Mouse (Mus musculus) CH12.LX (cell line): ENCODE measurements around the gene Trim44. TPM values are rescaled to one million over a fixed set of nuclear protein-coding genes. Genes with fewer than 3 reads are reported as not detected.

Source experiments
- DNase-seq: peaks from one replicate; pipeline ENCODE4 v3.0.0-alpha.2; 2013; ENCODE audit errors: extremely low read depth
- H3K27ac ChIP-seq: 2 replicates; pipeline ENCODE4 v1.5.1; 2012; ENCODE audit warnings: low read depth, mild to moderate bottlenecking, control low read depth, moderate library complexity; ENCODE audit not compliant: insufficient read depth
- H3K27me3 ChIP-seq: replicated peaks from 2 replicates; pipeline ENCODE3; 2012; ENCODE audit warnings: inconsistent platforms
- H3K36me3 ChIP-seq, 2 experiments: replicated peaks in 1 of 2; 2 replicates each; pipeline versions ENCODE3 to v1.6.1; 2012; ENCODE audit warnings: inconsistent platforms in 1 of 2, low read length in 1 of 2, mild to moderate bottlenecking in 1 of 2, mixed read lengths in 1 of 2, moderate library complexity in 1 of 2; ENCODE audit not compliant: control insufficient read depth in 1 of 2, insufficient read depth in 1 of 2
- H3K4me1 ChIP-seq, 2 experiments: 2 replicates each; pipeline ENCODE4 v1.6.1; 2012; ENCODE audit warnings: inconsistent platforms in 1 of 2, moderate library complexity in 1 of 2; ENCODE audit not compliant: insufficient read depth in 2 of 2, control insufficient read depth in 1 of 2
- H3K4me2 ChIP-seq: 2 replicates; pipeline ENCODE4 v1.6.1; 2012; ENCODE audit warnings: low read depth, mild to moderate bottlenecking, control low read depth; ENCODE audit not compliant: poor library complexity, insufficient read depth, severe bottlenecking
- H3K4me3 ChIP-seq, 3 experiments: fragments of 150-350 bp in 1 of 3; sonication (generic) in 1 of 3; replicated peaks in 1 of 3; 2 replicates each; pipeline versions ENCODE3 to v1.5.1; 2011 to 2012; ENCODE audit warnings: low read depth in 2 of 3, low read length in 2 of 3, mild to moderate bottlenecking in 2 of 3, moderate library complexity in 2 of 3, control low read depth in 1 of 3, improper control_type of control experiment in 1 of 3, inconsistent platforms in 1 of 3, mixed read lengths in 1 of 3; ENCODE audit not compliant: poor library complexity in 1 of 3
- H3K79me2 ChIP-seq: replicated peaks from 2 replicates; pipeline ENCODE4 v1.6.1; 2012; ENCODE audit warnings: mild to moderate bottlenecking, moderate library complexity; ENCODE audit not compliant: control insufficient read depth, poor library complexity, insufficient read depth, severe bottlenecking; ENCODE audit errors: extremely low read depth
- H3K9ac ChIP-seq: 2 replicates; pipeline ENCODE4 v1.6.1; 2012; ENCODE audit warnings: low read depth, mild to moderate bottlenecking, control low read depth, moderate library complexity; ENCODE audit not compliant: insufficient read depth
- H3K9me3 ChIP-seq: replicated peaks from 2 replicates; pipeline ENCODE3; 2012; ENCODE audit warnings: low read length, inconsistent platforms, mixed read lengths
- CHD1 ChIP-seq: IDR thresholded peaks from 2 replicates; pipeline ENCODE4 v1.6.1; 2012; ENCODE audit warnings: low read depth, low read length, improper control_type of control experiment, inconsistent platforms
- CHD2 ChIP-seq: IDR thresholded peaks from 2 replicates; pipeline ENCODE4 v1.6.1; 2011; ENCODE audit warnings: low read length, improper control_type of control experiment
- CTCF ChIP-seq, 2 experiments: IDR thresholded peaks in 1 of 2; conservative IDR thresholded peaks in 1 of 2; 2 replicates each; pipeline ENCODE4 v1.5.1; 2011 to 2012; ENCODE audit warnings: low read depth in 2 of 2, low read length in 2 of 2, improper control_type of control experiment in 1 of 2, inconsistent platforms in 1 of 2, mild to moderate bottlenecking in 1 of 2, moderate library complexity in 1 of 2
- E2F4 ChIP-seq: IDR thresholded peaks from 2 replicates; pipeline ENCODE4 v1.6.1; 2011; ENCODE audit warnings: low read depth, low read length, improper control_type of control experiment; ENCODE audit not compliant: insufficient replicate concordance
- EP300 ChIP-seq: IDR thresholded peaks from 2 replicates; pipeline ENCODE4 v1.6.1; 2011; ENCODE audit warnings: low read length, improper control_type of control experiment
- ETS1 ChIP-seq: conservative IDR thresholded peaks from 2 replicates; pipeline ENCODE4 v1.6.1; 2012; ENCODE audit warnings: low read depth, mild to moderate bottlenecking, inconsistent platforms, low read length, improper control_type of control experiment, moderate library complexity
- GABPA ChIP-seq: IDR thresholded peaks from 2 replicates; pipeline ENCODE4 v1.6.1; 2012; ENCODE audit warnings: low read depth, low read length, improper control_type of control experiment, inconsistent platforms; ENCODE audit not compliant: insufficient replicate concordance
- JUN ChIP-seq: IDR thresholded peaks from 2 replicates; pipeline ENCODE4 v1.6.1; 2011; ENCODE audit warnings: low read depth, mild to moderate bottlenecking, low read length, improper control_type of control experiment, moderate library complexity; ENCODE audit not compliant: insufficient read depth
- MAX ChIP-seq: IDR thresholded peaks from 2 replicates; pipeline ENCODE4 v1.6.1; 2011; ENCODE audit warnings: low read length, improper control_type of control experiment
- MEF2A ChIP-seq: IDR thresholded peaks from 2 replicates; pipeline ENCODE4 v1.6.1; 2014; ENCODE audit warnings: low read depth, mild to moderate bottlenecking, inconsistent platforms, low read length, improper control_type of control experiment, borderline replicate concordance
- MXI1 ChIP-seq: IDR thresholded peaks from 2 replicates; pipeline ENCODE4 v1.6.1; 2011; ENCODE audit warnings: mild to moderate bottlenecking, low read depth, low read length, improper control_type of control experiment
- NRF1 ChIP-seq: IDR thresholded peaks from 2 replicates; pipeline ENCODE4 v1.6.1; 2014; ENCODE audit warnings: low read depth, mild to moderate bottlenecking, inconsistent platforms, low read length, improper control_type of control experiment, moderate library complexity
- PAX5 ChIP-seq: IDR thresholded peaks from 2 replicates; pipeline ENCODE4 v1.6.1; 2012; ENCODE audit warnings: low read length, inconsistent platforms, mixed read lengths
- POLR2A ChIP-seq: IDR thresholded peaks from 2 replicates; pipeline ENCODE4 v1.6.1; 2011; ENCODE audit warnings: low read depth, mild to moderate bottlenecking, improper control_type of control experiment, low read length
- RAD21 ChIP-seq: IDR thresholded peaks from 2 replicates; pipeline ENCODE4 v1.6.1; 2011; ENCODE audit warnings: low read depth, mild to moderate bottlenecking, low read length, improper control_type of control experiment, moderate library complexity
- SIN3A ChIP-seq: IDR thresholded peaks from 2 replicates; pipeline ENCODE4 v1.6.1; 2012; ENCODE audit warnings: low read length, improper control_type of control experiment, inconsistent platforms
- TCF12 ChIP-seq: IDR thresholded peaks from 2 replicates; pipeline ENCODE4 v1.6.1; 2014; ENCODE audit warnings: low read depth, mild to moderate bottlenecking, inconsistent platforms, low read length, improper control_type of control experiment
- USF1 ChIP-seq: IDR thresholded peaks from 2 replicates; pipeline ENCODE4 v1.6.1; 2014; ENCODE audit warnings: low read depth, mild to moderate bottlenecking, inconsistent platforms, low read length, improper control_type of control experiment
- ZKSCAN1 ChIP-seq: IDR thresholded peaks from 2 replicates; pipeline ENCODE4 v1.6.1; 2012; ENCODE audit warnings: low read depth, inconsistent platforms, low read length, improper control_type of control experiment, borderline replicate concordance
- ZNF384 ChIP-seq: IDR thresholded peaks from 2 replicates; pipeline ENCODE4 v1.6.1; 2012; ENCODE audit warnings: low read depth, low read length, improper control_type of control experiment, inconsistent platforms
- dilution Hi-C: fragments of 300-500 bp; cut with MboI; formaldehyde crosslinking; loops from 2 replicates; pipeline ENCODE4 v1.14.3; 2020; ENCODE audit warnings: low sequenced_read_pairs; ENCODE audit not compliant: extremely low pct_unique_long_range_greater_than_20kb, extremely low pct_ligation_motif_present
- in situ Hi-C: fragments of 300-500 bp; cut with MboI; formaldehyde crosslinking; loops from 3 replicates; pipeline ENCODE4 v1.14.3; 2019; ENCODE audit warnings: low sequenced_read_pairs, low pct_ligation_motif_present, low pct_unique_long_range_greater_than_20kb, mixed read lengths
- polyA plus RNA-seq: library from polyadenylated mRNA; unstranded; fragments of >175 nt; gene quantifications from 2 replicates; pipeline ENCODE4 v1.2.1, GENCODE M21; 2012; ENCODE audit warnings: low read depth; ENCODE audit not compliant: insufficient read length
- total RNA-seq, 2 experiments: library from RNA; depleted of rRNA; stranded (reverse); fragments of 300-350 nt in 1 of 2; fragments of >200 nt in 1 of 2; gene quantifications; 2 replicates each; pipeline ENCODE4 v1.2.3; 2012 to 2014

Trim44 gene
- total and polyA plus RNA-seq, 3 experiments, result 22.7 to 77.5 (median 28.0) TPM

DNA sequence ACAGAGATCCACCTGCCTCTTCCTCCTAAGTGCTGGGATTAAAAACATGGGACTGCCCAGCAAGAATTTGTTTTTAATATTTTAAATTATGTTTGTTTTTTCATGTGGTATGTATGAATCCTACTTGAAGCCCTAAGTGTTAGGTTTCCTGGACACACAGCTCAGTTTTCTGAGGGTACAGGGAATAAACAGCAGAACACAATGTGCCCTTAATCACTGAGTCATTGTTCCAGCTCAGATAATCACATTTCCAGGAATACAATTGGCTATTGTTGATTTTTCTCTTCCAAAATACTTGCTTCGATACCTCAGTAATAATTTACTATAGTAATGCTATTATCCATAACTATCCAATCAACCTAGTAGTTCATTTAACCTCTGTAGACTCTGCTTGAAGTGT lies 115.6 kb downstream of the Trim44 start:
- peaks cover 0 to 3% of the 10 kb centered on the region in 2 experiments for H3K36me3 ChIP-seq
- H3K27me3 ChIP-seq, result no peaks in the 10 kb centered on the region
- no peak overlapping the region for H3K9ac ChIP-seq
- H3K4me2 ChIP-seq, result no peak overlapping the region
- H3K4me3 ChIP-seq, result no peak overlapping the region
- no peak for DNase-seq
- dilution Hi-C loops, result no loop called here
- H3K27ac ChIP-seq, result no peak overlapping the region
- TF ChIP-seq POLR2A, result no peak
- TF ChIP-seq CHD2, result no peak
- no peak for TF ChIP-seq USF1
- TF ChIP-seq ETS1, result no peak
- TF ChIP-seq GABPA, result no peak
- no peak for TF ChIP-seq ZNF384
- no peak for TF ChIP-seq CTCF (conservative IDR thresholded peaks at IDR 0.05 in 1 of 2, IDR thresholded peaks at IDR 0.05 in 1 of 2; ENCODE audit: low read depth in 2 of 2, low read length in 2 of 2)
- TF ChIP-seq PAX5, result no peak
- no peak for TF ChIP-seq NRF1
- no peak for TF ChIP-seq MEF2A
- no peak for TF ChIP-seq RAD21
- no peak for TF ChIP-seq TCF12
- TF ChIP-seq EP300, result no peak
- no peaks in the 10 kb centered on the region for H3K9me3 ChIP-seq
- in situ Hi-C loops, result loop anchor here (25.0 kb wide), 1 partner anchor 205 kb away; no protein-coding TSS in a partner anchor
- peaks cover 4 to 40% of the 10 kb centered on the region in 2 experiments; a peak in 2 of 4 replicates for H3K4me1 ChIP-seq
- H3K79me2 ChIP-seq, result no peaks in the 10 kb centered on the region

DNA sequence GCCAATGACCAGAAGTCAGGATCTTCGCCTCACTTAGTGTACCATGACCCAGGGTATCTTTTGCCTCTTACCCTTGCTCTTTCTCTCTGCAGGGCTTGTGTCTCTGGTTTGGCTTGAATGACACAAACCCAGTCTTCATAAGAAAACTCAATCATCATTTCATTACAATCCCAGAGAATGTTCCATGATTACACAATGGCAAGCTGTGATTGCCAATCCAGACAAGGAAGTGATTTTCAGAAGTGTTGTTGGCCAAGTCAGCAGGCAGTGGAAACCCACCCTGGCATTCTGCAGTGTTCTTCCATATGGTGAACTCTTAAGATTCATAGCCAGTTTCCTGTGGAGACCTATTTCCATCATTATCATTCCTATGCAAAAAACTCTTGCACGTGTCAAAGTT lies 116.1 kb downstream of the Trim44 start:
- no peak overlapping the region for H3K9ac ChIP-seq
- TF ChIP-seq MEF2A (no peak), MXI1 (no peak), JUN (no peak), MAX (no peak), PAX5 (no peak), CHD1 (no peak), ZKSCAN1 (no peak), USF1 (no peak), SIN3A (no peak), NRF1 (no peak), E2F4 (no peak)
- TF ChIP-seq, all 38 proteins: peak for 0
- no peak for DNase-seq
- peaks cover 4 to 40% of the 10 kb centered on the region in 2 experiments; a peak in 2 of 4 replicates for H3K4me1 ChIP-seq
- no peaks in the 10 kb centered on the region for H3K36me3 ChIP-seq
- no peak overlapping the region for H3K27ac ChIP-seq
- no peaks in the 10 kb centered on the region for H3K79me2 ChIP-seq
- H3K4me3 ChIP-seq, result no peak overlapping the region
- no peak overlapping the region for H3K4me2 ChIP-seq
- in situ Hi-C loops, result loop anchor here (25.0 kb wide), 1 partner anchor 204 kb away; no protein-coding TSS in a partner anchor
- H3K9me3 ChIP-seq, result no peaks in the 10 kb centered on the region
- dilution Hi-C loops, result no loop called here
- H3K27me3 ChIP-seq, result no peaks in the 10 kb centered on the region
